Mouse (Mus musculus) spleen, postnatal 4 days (tissue): ENCODE measurements around the gene Ripor2.

Source experiments
- DNase-seq, 2 experiments: peaks; one replicate each; pipeline ENCODE4 v3.0.0; 2022; ENCODE audit warnings: low spot score in 2 of 2

The Ripor2 gene

GRCm38 (mm10) chr13:24581833-24582232 is at the start of gene Ripor2:
Ripor2 (plus strand) TSS chr13:24582189.
- no peak for DNase-seq

- no peak for DNase-seq
These were observed 45.3 kb upstream of the Ripor2 start for GRCm38 (mm10) chr13:24536531-24537167.

GRCm38 (mm10) chr13:24538012-24538411 is 44.0 kb upstream of the Ripor2 start:
- DNase-seq: no peak

- DNase-seq: no peak
These were observed 43.0 kb upstream of the Ripor2 start for GRCm38 (mm10) chr13:24538941-24539340.

- no peak for DNase-seq
These were observed 36.3 kb upstream of the Ripor2 start for GRCm38 (mm10) chr13:24545677-24546076.

GRCm38 (mm10) chr13:24546801-24547459 is 35.1 kb upstream of the Ripor2 start:
- no peak for DNase-seq

GRCm38 (mm10) chr13:24548911-24549310 is 33.1 kb upstream of the Ripor2 start:
- no peak for DNase-seq

- peak; percentile 56 to 73 for DNase-seq
These were observed 30.7 kb upstream of the Ripor2 start for GRCm38 (mm10) chr13:24551100-24551931.

- DNase-seq: no peak
These were observed 29.9 kb upstream of the Ripor2 start for GRCm38 (mm10) chr13:24552039-24552438.

GRCm38 (mm10) chr13:24561391-24561790 is 20.6 kb upstream of the Ripor2 start:
- DNase-seq: no peak

- no peak for DNase-seq
These were observed 17.3 kb upstream of the Ripor2 start for GRCm38 (mm10) chr13:24564706-24565105.

GRCm38 (mm10) chr13:24565230-24565949 is 16.6 kb upstream of the Ripor2 start:
- no peak for DNase-seq

GRCm38 (mm10) chr13:24565950-24566320 is 16.1 kb upstream of the Ripor2 start:
- DNase-seq: no peak

- DNase-seq: no peak
These were observed 14.7 kb upstream of the Ripor2 start for GRCm38 (mm10) chr13:24567176-24567811.

- DNase-seq: no peak
These were observed 12.9 kb upstream of the Ripor2 start for GRCm38 (mm10) chr13:24569066-24569465.

GRCm38 (mm10) chr13:24570716-24571115 is 11.3 kb upstream of the Ripor2 start:
- no peak for DNase-seq

- no peak for DNase-seq
These were observed 10.1 kb upstream of the Ripor2 start for GRCm38 (mm10) chr13:24571906-24572305.

- DNase-seq: no peak
These were observed 6.9 kb upstream of the Ripor2 start for GRCm38 (mm10) chr13:24575126-24575525.

GRCm38 (mm10) chr13:24576338-24577119 is 5.5 kb upstream of the Ripor2 start:
- peak in 1 of 2 experiments; percentile 28 for DNase-seq

GRCm38 (mm10) chr13:24578317-24578716 is 3.7 kb upstream of the Ripor2 start:
- DNase-seq: no peak

- no peak for DNase-seq
These were observed 1.2 kb upstream of the Ripor2 start for GRCm38 (mm10) chr13:24580759-24581158.
